Comparison of ENCODE assay signal across 7 mouse cellular contexts in the genomic region with DNA sequence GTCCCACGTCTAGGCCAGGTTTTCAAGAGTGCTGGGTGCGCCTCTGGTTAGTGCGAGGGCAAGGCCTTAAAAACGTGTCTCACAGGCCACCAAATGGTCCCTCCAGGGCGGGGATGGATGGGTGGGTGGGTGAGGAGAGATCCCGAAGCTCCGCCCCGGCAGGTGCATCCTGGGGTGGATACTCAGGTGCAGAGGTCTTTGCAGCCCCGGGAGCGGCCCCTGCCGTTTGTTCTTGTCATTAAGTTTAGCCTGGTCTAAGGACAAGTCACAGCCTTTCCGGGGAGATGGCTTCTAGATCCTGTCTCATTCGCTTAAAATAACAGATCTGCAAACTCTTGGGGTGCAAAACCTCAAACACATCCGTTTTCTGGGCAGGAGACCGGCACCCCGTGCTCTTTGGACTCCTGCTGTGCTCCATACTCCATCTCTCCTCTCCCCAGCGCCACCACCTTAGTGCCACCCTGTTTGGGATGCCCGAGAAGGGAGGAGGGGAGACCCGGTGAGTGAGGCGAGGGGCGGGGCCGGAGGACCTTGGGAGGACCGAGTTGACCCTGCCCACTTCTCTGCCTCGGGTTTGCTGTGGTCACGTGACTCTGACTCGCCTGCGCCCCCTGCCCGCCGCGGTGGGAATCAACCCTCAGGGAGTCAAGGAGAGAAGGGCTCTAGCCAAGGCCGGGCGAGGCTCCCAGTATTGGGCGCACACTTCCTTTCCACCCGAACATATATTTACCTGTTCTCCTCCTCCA. TPM values are rescaled to one million over a fixed set of nuclear protein-coding genes. Genes with fewer than 3 reads are reported as not detected.
A peak's percentile ranks its signal among the peaks of the same experiment; 100 is the strongest.
DNase-seq lines count a peak whose midpoint lies in the region; ATAC-seq and TF ChIP-seq lines count a peak whose summit lies in the region.

No protein-coding gene starts in this region.

- peak; percentile 95 for TF ChIP-seq CTCF in testis, adult 2 months (IDR thresholded peaks at IDR 0.05; ENCODE audit: control insufficient read depth, insufficient read depth, insufficient replicate concordance, low read depth, low read length)

- ATAC-seq in forebrain, embryonic 12.5 days (ENCODE audit: low FRiP score): peak; percentile 53
- ATAC-seq in midbrain, embryonic 14.5 days (ENCODE audit: low FRiP score, low TSS enrichment): peak; percentile 29; the same call in 1 of the 2 replicates

- H3K4me3 ChIP-seq in forebrain, embryonic 12.5 days (replicated peaks): no peak overlapping the region
- H3K4me3 ChIP-seq in limb, embryonic 10.5 days: peak overlapping the region; percentile 33
- H3K4me3 ChIP-seq in midbrain, embryonic 14.5 days (replicated peaks; ENCODE audit: low read depth, low read length): no peak overlapping the region
- peak overlapping the region; percentile 73 for H3K4me3 ChIP-seq in testis, adult 2 months (ENCODE audit: control insufficient read depth, low read depth, low read length)

- TF ChIP-seq POLR2A in testis, adult 2 months (IDR thresholded peaks at IDR 0.05; ENCODE audit: control insufficient read depth, low read depth, low read length): no peak

- no peak overlapping the region for H3K4me2 ChIP-seq in forebrain, embryonic 12.5 days
- H3K4me2 ChIP-seq in midbrain, embryonic 14.5 days (ENCODE audit: low read length): no peak overlapping the region

- WGBS in forebrain, embryonic 12.5 days: 1% methylated on average over 34 of the region's 34 CpGs
- 2% methylated on average over 34 of the region's 34 CpGs for WGBS in limb, embryonic 10.5 days
- 4% methylated on average over 34 of the region's 34 CpGs for WGBS in midbrain, embryonic 14.5 days

- peaks cover 95% of the 10 kb centered on the region for H3K27me3 ChIP-seq in forebrain, embryonic 12.5 days
- peaks cover 97% of the 10 kb centered on the region for H3K27me3 ChIP-seq in limb, embryonic 10.5 days (ENCODE audit: low read depth, poor library complexity, severe bottlenecking)
- peaks cover 76% of the 10 kb centered on the region for H3K27me3 ChIP-seq in midbrain, embryonic 14.5 days (ENCODE audit: control insufficient read depth, insufficient read depth, low read length)
- peaks cover 3% of the 10 kb centered on the region for H3K27me3 ChIP-seq in testis, adult 2 months (ENCODE audit: control insufficient read depth, insufficient read depth, low read length)

- H3K9ac ChIP-seq in forebrain, embryonic 12.5 days: no peak overlapping the region
- H3K9ac ChIP-seq in midbrain, embryonic 14.5 days (replicated peaks; ENCODE audit: low read length): no peak overlapping the region

- no peaks in the 10 kb centered on the region for H3K9me3 ChIP-seq in forebrain, embryonic 12.5 days
- no peaks in the 10 kb centered on the region for H3K9me3 ChIP-seq in limb, embryonic 10.5 days (replicated peaks)
- no peaks in the 10 kb centered on the region for H3K9me3 ChIP-seq in midbrain, embryonic 14.5 days (ENCODE audit: control insufficient read depth, low read length)

- H3K27ac ChIP-seq in forebrain, embryonic 12.5 days: no peak overlapping the region
- no peak overlapping the region for H3K27ac ChIP-seq in limb, embryonic 10.5 days
- no peak overlapping the region for H3K27ac ChIP-seq in midbrain, embryonic 14.5 days (replicated peaks; ENCODE audit: low read depth, low read length)
- no peak overlapping the region for H3K27ac ChIP-seq in testis, adult 2 months (ENCODE audit: control insufficient read depth, insufficient read depth, low read depth, low read length)

- no peaks in the 10 kb centered on the region for H3K36me3 ChIP-seq in forebrain, embryonic 12.5 days (replicated peaks)
- no peaks in the 10 kb centered on the region for H3K36me3 ChIP-seq in limb, embryonic 10.5 days
- H3K36me3 ChIP-seq in midbrain, embryonic 14.5 days (ENCODE audit: control insufficient read depth, insufficient read depth, low read length): no peaks in the 10 kb centered on the region
- no peaks in the 10 kb centered on the region for H3K36me3 ChIP-seq in testis, adult 2 months (ENCODE audit: control insufficient read depth, insufficient read depth, low read length)

- peaks cover 33% of the 10 kb centered on the region for H3K4me1 ChIP-seq in forebrain, embryonic 12.5 days
- peaks cover 50% of the 10 kb centered on the region for H3K4me1 ChIP-seq in limb, embryonic 10.5 days
- peaks cover 19% of the 10 kb centered on the region for H3K4me1 ChIP-seq in midbrain, embryonic 14.5 days (ENCODE audit: control insufficient read depth, insufficient read depth, low read length)
- H3K4me1 ChIP-seq in testis, adult 2 months (ENCODE audit: control insufficient read depth, insufficient read depth, low read length): peaks cover 3% of the 10 kb centered on the region

- peak; percentile 84 for DNase-seq in WW6 (ENCODE audit: low read depth, low spot score)
- peak; percentile 32 for DNase-seq in brain, adult 2 months (ENCODE audit: low read depth, low spot score)
- peak; percentile 90 for DNase-seq in heart, postnatal 4 days
- peak; percentile 96 for DNase-seq in limb, embryonic 10.5 days (ENCODE audit: low spot score)
- DNase-seq in midbrain, embryonic 14.5 days: peak; percentile 72

RNA-seq across cellular contexts. Expression of gene Gbx2, which starts 9.2 kb away (rescaled TPM):
- polyA plus RNA-seq in forebrain, embryonic 12.5 days (2016; fragmentation: Nextera tagmentation; extraction: Ambion mirVana): 26.9 and 28.0 TPM in 2 replicates
- under 1 TPM in 1 of 2 experiments, not detected in 1; 0.16 TPM for total RNA-seq in heart, postnatal 4 days (2021)
- 5.3 and 9.5 TPM in 2 replicates for polyA plus RNA-seq in limb, embryonic 10.5 days (2016; fragmentation: Nextera tagmentation; extraction: Ambion mirVana)
- polyA plus RNA-seq in midbrain, embryonic 14.5 days (2014; fragmentation: Nextera tagmentation; extraction: Ambion mirVana): 11.6 and 12.1 TPM in 2 replicates
- 0.05 TPM in 1 of 2 replicates, not detected in the other for polyA plus RNA-seq in testis, adult 2 months (2012; rRNA removed)

Comparison
In these comparisons a context has a peak if more than half of its experiments do, and no peak if none do; other contexts are left out.
1. DNase-seq: peak in every context shown above with its lines; median percentile 96 in limb, embryonic 10.5 days; 90 in heart, postnatal 4 days; 84 in WW6; 72 in midbrain, embryonic 14.5 days; 32 in brain, adult 2 months.
2. H3K4me3 ChIP-seq: peak in limb, embryonic 10.5 days (single experiment) and testis, adult 2 months (single experiment); none in forebrain, embryonic 12.5 days (single experiment) and midbrain, embryonic 14.5 days (single experiment).